Mouse (Mus musculus): Measurements from ENCODE around the gene Trarg1.

Gene Trarg1

DNA sequence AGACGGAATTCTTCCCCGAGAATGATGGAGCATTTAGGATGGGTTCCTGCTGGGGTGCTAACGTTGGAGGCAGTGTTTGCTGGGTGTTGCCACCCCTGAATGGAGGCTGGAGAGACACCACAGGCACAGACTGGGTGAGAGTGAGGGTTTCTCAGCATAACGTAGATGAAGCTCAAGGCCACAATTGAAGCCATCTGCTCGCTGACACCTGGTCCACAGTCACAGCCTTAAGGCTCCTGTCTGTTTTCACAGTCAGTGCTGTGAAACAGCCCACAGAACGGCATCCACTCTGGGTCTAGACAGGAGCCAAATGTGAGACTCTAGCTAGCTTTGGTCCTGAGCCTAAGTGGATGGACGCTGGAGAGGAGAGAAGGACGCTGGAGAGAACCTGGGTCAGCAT lies 5.4 kb upstream of the Trarg1 start:
- no peak for DNase-seq (ENCODE audit: low read depth, low spot score)

DNA sequence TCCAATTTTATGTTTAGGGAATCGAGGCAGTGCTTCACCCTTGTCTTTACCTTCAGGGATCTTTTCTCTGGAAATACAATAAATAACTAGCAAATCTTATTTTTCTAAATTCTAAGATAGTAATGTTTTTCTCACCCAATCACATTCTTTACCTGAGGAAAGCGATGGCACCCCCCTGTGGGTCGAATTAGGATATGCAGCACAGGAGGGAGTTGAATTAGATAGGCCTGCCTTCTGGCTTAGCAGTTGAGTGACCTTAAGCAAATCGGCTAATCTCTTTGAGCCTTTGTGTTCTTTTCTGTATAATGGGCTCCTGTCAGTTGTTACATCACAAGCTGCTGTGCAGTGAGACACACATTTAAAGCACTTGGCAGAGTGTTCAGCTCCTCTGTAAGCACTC lies 4.9 kb upstream of the Trarg1 start:
- peak; percentile 53 for DNase-seq (ENCODE audit: low read depth, low spot score)

DNA sequence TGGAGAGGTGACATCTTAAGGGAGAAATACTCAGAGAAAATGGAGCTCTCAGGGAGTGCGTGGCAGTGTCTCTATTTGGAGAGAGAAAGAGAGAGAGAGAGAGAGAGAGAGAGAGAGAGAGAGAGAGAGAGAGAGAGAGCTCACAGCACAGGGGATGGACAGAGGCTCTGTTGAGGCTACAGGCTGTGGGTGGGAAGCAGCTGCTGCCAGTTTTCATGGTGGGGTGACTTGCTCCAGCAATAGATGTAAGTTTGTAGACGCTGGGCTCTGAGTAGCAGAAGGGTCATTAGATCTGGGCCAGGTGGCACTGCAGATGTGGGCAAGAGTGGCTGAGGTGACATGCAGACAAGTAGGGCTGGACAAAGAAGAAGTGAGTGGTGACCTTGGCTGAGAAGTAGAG lies 6.0 kb downstream of the Trarg1 start:
- DNase-seq (ENCODE audit: low read depth, low spot score), result no peak

DNA sequence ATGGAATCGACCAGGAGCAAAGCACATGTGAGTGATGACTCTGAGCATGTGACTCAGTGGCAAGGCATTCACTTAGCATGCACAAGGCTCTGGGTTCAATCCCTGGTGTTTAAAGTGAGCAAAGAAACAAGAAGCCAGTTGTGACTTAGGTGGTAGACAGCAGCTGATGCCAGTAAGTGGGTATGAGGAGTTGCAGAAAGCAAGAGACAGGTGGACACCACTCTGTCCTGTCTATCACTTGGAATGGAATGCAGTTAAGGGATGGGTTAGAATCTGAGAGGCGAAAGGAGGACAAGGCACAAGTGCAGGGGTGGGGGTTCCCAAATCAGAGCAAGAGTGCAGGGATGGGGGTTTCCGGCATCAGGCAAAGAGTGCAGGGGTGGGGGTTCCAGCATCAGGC lies 12.5 kb downstream of the Trarg1 start:
- no peak for DNase-seq (ENCODE audit: low read depth, low spot score)

DNA sequence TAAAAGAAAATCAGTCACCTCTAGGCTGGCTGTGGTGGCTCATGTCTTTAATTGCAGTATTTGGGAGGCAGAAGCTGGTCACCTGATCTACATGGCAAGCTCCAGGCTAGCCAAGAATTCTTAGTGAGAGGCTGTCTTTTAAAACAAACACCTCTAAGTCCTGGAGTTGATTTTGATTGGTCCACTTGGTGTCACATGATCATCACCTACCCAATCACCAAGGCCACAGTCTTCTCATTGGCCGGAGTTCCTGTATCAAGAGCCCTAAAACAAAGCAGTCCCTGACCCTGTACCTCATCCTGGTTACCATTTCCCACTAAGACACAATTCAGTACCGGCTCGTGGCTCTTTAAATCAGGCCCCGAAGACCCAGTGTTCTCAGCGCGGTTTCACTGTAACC lies 16.2 kb downstream of the Trarg1 start:
- DNase-seq (ENCODE audit: low read depth, low spot score), result peak; percentile 74

DNA sequence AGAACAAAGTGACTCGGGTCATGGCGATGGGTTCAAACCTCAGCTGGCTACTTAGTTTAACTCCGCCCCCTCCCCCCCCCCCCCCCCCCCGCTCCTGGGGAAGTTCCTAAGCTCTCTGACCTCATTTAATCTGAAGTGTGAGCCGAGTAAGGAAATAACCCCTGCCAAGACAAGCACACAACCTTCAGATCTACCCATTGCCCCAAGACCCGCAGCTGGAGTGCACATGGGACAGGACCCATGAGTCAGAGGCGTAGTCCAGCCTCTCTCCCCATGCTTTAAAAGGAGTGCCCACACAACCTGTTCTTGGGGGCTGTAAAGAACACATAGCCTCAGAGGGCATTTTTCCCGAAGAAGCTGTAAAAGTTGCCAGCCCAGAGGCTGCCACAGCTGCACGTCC lies 20.0 kb downstream of the Trarg1 start:
- DNase-seq (ENCODE audit: low read depth, low spot score), result no peak

DNA sequence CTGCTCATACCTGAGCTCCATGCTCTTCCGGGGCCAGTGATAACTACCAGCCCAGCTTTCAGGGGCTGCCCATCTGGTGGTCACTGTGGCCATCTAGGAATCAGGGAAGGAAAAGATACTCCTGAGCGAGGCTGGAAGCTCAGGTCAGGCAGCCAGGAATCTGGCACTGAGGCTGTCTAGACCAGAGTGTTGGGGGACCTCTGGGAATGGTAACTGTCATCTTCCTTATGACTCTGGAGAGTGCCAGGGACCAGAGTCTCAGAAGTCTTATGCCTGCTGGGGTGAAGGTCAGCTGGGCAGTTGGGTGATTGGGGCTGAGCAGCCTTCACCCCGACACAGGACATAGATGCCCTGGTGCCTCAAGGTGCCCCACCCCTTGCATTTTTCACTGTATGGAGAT lies 28.0 kb downstream of the Trarg1 start:
- DNase-seq (ENCODE audit: low read depth, low spot score), result no peak

DNA sequence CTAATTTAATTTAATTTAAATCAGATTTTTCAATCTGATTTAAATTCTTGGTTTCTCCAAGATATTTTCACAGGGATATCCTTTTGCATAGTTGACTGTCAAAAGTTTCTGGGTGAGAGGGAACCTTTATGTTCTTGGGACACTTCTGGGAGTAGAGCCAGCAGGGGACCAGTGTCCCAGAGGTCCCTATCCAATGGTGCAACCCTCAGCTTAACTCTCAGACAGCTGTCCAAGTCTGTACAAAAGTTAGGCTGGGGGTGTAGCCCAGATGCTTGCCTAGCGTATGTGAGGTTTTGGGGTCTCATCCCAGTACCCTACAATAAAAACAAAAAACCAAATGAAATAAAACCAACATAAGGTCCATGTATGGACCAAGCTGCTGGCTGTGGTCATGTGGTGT lies 28.5 kb downstream of the Trarg1 start:
- DNase-seq (ENCODE audit: low read depth, low spot score), result no peak

DNA sequence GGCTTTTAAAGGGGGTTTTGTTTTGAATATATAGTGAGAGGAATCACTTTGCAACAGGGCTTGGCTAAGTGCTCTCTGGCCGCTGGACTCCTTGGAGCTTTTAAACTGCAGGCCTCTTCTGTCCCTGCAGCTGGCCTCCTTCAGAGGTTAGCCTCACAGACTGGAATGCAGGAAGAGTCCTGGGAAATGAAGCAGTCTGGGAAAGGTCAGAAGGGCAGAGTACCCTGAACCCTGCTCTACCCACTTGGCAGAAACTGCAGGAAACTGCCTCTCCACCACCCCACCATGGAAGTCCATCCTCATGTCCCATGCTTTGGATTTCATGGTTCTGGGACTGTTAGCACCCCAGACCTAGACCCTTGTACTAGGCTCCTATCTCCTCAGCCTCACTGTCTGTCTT lies 29.3 kb downstream of the Trarg1 start:
- DNase-seq (ENCODE audit: low read depth, low spot score), result no peak

DNA sequence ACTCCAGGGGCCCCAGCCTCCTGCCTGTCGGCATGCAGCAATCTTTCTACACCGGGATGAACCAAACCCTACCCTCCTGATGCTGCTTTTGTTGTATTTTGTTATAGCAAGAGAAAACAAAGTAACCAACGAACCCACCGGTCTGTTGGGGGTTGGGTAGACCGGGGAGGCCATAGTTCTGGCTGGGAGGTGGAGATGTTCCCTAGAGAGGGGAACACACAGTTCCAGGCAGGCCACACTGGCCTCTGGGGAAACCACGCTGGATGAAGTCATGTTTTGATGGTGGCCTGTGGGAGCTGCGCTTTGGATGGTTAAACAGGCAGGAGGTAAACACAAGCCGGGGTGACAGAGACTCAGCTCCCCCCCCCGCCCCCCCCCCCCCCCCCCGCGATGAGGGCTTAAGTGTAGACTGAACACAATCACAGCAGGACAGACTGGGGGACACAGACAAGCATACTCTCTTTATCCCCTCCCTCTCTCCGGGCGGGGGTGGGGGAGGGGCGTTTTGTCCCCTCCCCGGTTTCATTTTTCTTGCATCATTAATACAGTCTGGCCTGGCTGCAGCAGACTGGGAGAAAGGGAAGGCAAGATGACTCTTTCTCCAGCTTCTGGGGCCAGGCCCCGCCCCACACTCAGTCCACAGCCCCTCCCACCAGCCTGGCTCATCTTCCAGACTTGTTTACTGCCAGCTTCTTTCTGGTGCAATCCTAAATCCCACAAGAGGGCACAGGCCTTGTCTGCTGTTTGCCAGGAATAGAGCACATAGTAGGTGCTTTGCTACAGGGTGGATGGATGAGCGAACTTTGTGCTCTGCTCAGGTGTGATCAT lies 30.2 kb downstream of the Trarg1 start:
- peak; percentile 46 for DNase-seq (ENCODE audit: low read depth, low spot score)

DNA sequence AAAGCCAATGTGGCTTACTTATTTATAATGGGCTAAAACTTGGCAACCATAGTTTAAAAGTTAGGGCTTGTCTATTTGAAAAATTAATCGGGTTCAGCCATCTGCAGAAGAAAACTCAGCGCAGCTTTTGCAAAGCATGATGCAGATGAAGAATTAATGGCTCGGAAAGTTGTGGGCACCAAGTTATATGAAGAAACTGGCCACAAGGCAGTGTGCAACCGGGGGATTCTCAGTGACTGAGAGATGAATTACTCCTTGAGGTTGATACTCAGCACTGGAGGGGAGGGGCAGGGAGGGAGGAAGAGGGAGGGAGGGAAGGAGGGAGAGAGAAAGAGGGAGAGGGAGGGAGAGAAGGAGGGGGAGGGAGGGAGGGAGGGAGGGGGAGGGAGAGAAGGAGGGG lies 37.4 kb downstream of the Trarg1 start:
- no peak for DNase-seq (ENCODE audit: low read depth, low spot score)

DNA sequence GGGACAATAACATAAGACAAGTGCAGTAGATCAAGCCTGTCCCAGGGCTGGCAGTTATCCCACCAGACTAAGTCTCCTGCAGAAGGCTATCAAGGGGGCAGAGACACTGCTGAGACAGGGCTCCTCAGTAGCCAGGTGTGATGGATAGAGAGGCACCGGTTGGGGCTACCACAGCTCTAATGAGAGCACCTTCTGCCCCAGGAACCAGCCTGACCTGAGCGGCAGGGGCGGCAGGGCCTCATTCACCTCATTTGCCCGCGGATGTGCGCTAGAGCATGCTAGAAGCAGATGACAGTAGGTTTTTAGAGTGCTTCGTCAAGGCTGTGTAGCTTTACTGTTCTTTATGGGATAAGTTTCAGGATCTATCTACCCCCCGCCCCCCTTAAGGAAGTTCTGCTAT lies 44.3 kb downstream of the Trarg1 start:
- no peak for DNase-seq (ENCODE audit: low read depth, low spot score)

DNA sequence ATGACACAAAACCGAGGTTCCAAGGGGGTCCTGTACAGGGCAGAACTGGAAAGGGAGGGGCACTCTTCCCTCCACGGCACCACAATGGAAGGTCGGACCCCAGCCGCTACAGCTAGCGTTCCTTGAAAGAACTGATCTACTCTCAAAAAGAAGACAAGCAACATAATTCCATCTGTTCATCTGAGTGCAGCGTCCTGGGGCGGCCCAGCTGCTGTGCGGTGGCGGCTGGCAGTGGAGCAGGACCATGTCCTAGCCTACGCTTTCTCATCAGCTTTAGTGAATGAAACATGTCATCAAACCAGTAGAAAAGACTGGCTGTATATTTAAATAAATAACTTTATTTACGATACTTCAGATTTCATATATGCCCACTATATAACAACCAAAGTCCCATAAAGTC lies 48.5 kb downstream of the Trarg1 start:
- no peak for DNase-seq (ENCODE audit: low read depth, low spot score)

DNA sequence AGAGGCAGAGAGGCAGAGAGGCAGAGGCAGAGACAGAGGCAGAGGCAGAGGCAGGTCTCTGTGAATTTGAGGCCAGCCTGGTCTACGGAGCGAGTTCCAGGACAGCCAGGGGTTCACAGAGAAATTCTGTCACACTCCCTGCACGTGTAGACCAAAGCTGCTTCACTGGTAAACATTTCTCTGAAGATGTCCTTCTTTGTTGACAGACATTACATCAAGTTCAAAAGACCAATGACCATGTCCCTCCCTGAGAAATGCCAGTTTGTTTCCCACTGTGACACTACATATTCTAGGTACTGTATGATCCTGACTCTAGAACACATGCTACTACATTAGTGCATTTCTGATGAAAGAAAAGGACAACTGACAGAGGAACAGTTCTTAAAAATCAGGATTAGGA lies 51.0 kb downstream of the Trarg1 start:
- no peak for DNase-seq (ENCODE audit: low read depth, low spot score)

DNA sequence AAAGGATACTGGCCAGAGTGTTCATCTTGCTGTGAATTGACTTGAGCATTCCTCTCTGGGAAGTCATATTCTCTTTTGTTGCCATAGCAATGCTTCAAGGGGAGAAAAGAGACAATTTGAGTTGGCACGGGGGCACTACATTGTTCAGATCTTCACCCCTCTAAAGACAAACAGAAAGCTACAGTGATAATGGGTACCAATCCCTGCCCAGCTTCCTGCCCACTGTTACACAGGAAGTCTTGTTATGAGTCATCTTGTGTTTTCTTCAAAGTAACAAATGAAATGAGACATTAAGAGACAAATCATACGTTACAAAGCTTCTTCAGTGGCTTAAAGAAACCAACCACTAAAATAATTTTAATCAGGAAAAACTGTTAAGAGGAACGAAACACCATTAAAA lies 55.0 kb downstream of the Trarg1 start:
- DNase-seq (ENCODE audit: low read depth, low spot score), result no peak

DNA sequence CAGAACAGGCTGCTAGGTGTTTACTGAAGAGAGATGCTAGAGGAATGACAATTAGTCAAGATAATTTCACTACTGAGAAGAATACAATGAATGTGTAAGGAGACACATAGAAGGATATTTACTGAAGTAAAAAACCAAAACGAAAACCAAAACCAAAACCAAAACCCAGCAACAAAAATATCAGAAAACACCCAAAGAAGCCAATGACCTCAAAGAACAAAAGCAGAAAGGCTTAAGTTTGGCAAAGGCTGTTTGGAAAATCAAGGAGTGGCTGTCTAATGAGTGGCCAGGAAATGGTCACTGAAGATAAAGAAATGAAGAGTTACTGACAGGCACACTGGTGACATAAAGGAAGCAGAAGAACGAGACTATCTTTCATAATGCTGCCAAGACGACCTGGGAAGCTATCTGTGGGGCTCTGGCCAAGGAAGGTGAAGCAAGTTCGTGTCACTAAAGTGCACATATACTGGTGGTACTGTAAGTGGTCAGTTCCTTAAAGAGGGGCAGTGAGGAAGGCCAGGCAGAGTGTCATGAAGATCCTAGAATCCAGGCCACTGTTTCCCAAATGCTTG lies 56.2 kb downstream of the Trarg1 start:
- no peak for DNase-seq (ENCODE audit: low read depth, low spot score)

DNA sequence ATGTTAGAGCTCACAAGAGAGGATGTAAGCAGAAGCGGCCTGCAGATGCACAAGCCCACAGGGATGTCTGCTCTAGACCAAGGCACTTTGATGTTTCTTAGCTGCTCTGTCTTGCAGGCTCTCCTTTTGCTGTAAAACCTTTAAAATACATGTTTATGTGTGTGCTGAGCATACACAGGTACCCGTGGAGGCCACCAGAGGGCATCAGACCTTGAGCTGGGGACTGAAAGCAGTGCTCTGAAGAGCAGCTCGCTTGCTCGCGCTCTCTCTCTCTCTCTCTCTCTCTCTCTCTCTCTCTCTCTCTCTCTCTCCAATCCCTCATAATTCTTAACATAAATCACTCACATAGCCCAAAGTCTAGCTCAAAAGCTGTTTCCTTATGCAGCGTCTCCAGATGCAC lies 59.5 kb downstream of the Trarg1 start:
- DNase-seq (ENCODE audit: low read depth, low spot score), result peak; percentile 62

DNA sequence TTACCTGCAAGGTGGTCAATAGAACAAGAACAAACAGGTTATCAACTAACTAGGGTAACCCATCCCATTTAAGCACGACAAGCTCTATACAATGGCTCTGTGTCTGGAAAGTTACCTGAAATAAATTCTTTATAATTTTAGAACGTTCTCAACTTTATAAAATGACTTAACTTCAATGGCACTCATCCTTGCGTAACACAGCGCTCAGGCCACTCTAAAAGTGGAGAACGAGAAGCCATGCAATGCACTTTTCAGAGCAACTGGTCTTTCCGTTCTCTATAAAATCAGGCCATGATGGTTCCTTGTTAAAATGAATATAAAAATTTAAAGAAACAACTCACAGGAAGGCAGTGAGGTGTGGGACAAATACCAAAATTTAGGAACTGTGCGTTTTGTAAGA lies 62.9 kb downstream of the Trarg1 start:
- DNase-seq (ENCODE audit: low read depth, low spot score), result no peak

DNA sequence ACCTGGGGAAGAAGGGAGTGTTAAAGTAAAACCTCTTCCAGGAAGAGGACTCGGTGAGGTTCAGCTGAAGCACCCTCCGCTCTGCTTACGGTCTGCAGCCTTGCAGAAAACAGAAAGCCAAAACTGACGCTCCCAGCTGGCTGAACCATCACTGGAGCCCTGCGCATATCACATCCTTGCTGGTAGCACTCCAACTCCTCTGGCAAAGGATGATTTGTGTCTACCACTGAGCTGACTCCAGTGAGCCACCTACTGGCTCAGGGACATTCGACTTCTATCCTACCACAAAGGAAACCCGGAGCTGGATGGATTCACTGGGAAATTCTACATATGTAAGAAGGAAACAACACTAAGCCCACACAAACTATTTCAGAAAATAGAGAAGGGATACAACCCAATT lies 64.9 kb downstream of the Trarg1 start:
- DNase-seq (ENCODE audit: low read depth, low spot score), result no peak

DNA sequence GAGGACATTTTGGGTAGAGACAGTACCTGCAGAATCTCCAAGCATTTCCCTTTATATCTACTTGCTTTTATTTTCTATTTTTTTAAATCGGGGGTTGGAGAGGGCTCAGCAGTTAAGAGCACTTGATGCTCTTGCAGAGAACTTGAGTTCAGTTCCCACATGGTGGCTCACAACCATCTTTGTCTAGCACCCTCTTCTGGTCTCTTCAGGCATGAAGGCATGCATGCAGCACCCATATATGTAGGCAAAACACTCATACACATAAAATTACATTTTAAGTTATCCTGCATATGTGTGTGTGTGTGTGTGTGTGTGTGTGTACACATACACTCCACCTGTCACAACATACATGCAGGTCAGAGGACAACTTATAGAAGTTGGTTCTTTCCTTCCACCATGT lies 66.3 kb downstream of the Trarg1 start:
- no peak for DNase-seq (ENCODE audit: low read depth, low spot score)
